Mouse (Mus musculus): ENCODE data around the gene Sfi1.
"Not testable (repeated sequence)": the region's sequence is repeated elsewhere in the genome, so short reads cannot be mapped to it uniquely, and the experiment has no call there.

Sfi1 gene

DNA sequence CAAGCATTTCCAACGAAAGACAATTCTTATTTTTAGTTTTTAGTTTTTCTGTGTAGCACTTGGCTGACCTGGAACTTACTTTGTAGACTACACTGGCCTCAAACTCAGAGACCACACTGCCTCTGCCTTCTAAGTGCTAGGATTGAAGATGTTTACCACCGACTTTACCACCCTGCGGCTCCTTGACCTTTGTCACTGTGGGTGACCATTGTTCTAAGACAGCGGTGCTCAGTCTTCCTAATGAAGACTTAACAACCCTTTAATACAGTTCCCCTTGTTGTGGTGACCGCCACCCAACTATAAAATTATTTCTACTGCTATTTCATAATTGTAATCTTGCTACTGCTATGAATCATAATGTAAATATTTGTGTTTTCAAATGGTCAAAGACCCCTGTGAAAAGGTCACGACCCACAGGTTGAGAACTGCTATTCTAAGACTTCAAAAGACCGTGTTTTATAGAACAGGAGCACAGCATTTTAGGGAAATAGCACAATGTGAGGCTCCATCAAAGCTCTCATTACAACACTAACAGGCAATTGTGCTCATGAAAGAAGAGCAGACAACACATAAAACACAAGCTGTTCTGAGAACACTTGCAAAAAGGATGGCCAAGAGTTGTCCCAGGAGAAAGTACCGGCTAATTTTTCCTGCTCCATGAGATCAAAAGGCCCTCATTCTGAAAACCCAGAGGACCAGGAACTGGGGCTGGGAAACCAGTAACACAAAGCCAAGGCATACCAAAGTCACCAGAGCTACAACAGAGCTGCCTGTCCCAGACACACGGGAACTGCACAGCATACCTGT is 47.7 kb downstream of the Sfi1 start:
- DNase-seq (ENCODE audit: low spot score): not testable (repeated sequence)

DNA sequence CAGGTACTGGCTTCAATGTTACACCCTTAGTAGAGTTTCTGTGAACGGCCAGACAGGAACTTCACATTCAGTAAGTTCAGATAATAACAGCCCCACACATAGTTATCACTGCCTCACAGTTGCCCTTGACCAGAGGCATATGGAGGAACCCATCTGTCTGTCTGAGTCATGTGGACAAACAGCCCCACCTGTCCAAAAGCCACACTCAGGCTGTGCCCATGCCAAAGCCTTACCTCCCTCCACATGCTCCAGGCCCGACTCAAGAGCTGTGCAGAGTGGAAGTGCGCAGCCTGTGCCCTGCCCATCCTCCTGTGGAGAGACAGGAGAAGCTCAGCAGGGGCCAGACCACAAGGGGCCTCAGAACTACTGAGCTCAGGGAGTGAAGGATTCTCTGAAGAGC is 49.3 kb downstream of the Sfi1 start:
- not testable (repeated sequence) for DNase-seq (ENCODE audit: low spot score)

DNA sequence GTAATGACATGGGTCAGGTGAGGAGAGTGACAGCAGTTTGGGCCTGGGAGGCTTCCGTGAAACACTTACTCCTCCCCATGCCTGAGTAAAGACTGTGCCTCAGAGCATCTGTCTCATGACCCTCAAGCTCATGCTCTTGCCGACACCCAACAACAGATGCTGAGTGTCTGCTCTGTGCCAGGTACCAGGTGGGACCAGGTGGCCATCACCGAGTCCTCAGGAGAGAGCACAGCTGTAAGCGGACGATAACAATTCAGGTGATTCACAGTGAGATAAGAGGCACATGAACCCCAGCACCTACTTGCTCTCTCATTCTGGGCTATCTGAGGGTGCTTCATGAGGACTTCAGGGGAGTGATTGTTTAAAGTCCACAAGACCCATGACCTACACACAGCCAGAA is 50.9 kb downstream of the Sfi1 start:
- DNase-seq (ENCODE audit: low spot score): peak; percentile 89

DNA sequence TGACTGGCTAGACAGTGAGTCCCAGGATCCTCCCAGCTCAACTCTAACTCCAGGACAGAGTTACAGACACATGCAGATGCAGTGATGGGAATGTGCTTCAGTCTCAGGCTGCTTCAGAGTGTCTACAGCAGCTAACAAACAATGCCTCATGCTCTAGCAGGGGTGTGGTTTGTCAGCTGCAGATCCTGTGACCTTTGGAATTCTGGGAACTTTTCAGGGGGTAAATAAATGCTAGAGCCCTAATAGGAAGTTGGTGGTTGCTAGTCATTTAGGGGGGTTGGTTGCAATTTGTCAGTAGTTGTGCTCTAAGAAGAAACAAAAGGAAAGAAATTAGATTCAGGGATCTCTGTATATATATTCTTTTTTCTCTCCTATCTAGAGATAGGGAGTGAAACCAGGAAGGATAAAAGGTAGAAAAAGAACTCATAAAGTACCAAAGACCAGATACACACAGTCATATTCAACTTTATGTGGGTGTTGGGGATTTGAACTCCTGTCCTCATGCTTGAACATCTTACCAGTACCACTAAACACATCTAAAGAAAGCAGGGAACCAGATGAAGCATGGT is 52.2 kb downstream of the Sfi1 start:
- DNase-seq (ENCODE audit: low spot score): not testable (repeated sequence)

DNA sequence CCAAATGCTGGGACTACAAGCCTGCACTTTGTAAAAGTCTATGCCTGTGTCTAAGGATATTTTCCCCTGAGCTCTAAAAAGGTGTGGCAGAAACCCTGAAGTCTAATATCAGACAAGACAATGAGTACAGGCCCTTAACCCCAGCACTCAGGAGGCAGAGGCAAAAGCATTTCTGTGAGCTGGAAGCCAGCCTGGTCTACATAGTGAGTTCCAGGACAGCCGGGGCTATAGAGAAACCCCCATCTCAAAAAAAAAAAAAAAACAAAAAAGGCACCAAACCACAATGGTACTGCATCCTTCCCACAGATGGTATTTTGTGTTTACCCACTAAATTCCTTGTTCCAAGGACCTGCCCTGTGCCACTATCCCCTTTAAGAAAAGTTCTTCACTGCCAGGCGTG is 54.9 kb downstream of the Sfi1 start:
- peak; percentile 76 for DNase-seq (ENCODE audit: low spot score)

DNA sequence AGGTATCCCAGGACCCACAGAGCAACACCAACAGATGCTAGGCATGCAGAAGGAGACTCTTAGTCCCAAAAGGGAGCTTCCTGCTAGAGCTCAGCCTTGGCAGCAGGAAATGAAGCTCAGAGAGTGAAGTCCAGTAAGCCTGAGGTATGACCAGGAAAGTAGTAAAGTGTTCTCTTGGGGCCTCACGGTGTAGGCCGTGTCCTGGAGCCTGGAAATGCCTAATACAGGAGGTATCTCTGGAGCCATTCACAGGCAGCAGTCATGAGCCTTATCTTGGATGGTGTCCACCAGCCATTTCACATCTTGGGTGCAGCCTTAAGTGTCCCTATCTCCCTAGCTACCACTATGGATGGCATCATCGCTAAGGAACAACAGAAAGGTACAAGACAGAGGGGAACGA is 56.0 kb downstream of the Sfi1 start:
- DNase-seq (ENCODE audit: low spot score): peak; percentile 66

DNA sequence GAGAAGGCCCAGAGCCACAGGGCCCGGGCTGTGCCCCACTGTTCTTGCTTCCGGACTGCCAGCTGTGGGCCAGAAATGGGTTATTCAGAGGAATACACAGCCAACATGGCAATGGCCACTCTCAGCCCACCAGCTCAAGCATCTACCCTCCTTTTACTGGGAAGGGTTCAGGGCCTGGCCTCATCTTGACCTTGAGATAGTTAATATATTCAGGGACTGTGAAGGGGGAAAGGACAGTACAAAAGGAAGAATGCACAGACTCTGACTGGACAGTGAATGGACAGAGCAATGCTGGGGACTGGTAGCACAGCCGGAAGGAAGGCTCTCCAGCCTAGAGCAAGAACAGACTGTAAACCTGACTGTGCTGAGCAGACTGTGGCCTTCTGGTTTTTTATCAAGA is 57.3 kb downstream of the Sfi1 start:
- not testable (repeated sequence) for DNase-seq (ENCODE audit: low spot score)

DNA sequence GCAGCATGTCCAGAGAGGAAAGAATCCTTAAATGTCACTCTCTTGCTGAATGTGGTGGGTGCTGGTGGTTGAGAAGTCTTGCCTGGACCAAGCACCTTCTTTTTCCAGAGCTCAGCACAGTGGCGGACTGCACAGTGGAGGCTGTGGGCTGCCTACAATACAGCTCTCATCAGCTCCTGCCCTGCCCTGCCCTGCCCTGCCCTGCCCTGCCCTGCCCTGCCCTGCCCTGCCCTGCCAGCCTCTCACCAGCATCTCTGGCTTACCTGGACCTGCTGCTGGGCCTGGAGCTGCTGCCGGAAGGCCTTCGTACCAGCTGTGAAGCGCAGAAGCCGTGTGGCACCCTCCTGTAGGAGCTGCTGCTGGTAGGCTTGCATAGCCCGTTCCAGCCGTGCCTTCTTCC is 57.9 kb downstream of the Sfi1 start:
- not testable (repeated sequence) for DNase-seq (ENCODE audit: low spot score)

DNA sequence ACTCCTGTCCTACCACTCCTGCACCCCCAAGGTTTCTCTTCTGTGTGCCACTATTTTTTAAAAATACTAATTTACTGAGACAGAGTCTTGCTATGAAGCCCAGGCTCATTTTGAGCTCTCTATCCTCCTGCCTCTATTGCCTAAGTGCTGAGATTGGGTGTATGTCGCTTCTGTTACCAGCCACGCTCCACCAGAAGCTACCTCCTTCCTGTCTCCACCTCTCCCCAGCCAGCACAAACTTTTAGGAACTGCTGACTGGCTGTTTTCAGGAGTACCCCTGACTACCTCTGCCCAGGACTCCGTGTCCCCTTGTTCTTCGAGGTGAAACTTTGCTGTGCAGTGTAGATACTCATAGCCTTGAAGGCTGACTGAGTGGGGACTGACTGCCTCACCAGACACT is 59.9 kb downstream of the Sfi1 start:
- not testable (repeated sequence) for DNase-seq (ENCODE audit: low spot score)

DNA sequence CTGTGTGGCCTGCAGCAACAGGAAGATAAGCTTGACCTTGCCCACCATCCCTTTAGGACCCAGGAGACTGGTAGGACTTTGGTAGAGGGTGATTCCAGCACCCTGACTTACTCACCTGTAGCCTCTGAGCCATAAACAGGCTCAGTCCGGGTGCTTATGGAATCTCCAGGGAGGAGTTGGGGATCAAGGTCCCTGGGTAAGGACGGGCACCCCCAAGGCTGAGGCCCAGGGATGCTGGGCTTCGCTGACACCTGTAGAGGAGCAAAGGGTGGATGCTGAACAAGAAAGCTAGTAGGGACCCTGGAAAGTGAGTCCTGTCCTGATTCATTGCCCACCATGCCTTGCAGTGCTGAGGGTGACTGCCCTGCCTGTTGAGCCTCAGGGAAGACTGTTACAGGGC is 60.3 kb downstream of the Sfi1 start:
- not testable (repeated sequence) for DNase-seq (ENCODE audit: low spot score)

DNA sequence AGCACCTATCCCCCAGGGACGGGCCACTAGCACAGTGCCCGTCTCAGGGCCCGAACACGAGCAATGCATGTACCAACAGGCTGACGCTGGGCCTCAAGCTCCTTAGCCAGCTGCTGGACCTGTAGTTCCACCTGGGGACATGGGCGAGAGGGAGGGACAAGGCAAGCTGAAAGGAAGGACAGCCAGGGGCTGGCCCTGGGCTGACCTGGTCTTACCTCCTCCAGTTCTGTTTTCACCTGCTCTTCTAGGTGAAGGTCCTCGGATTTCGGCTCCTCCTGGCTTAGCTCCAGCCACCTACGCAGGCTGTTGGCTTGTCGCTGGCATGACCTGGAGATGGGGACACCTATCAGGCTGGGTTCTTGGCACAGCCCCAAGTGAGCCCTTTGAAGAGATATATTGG is 61.3 kb downstream of the Sfi1 start:
- DNase-seq (ENCODE audit: low spot score): peak; percentile 80

DNA sequence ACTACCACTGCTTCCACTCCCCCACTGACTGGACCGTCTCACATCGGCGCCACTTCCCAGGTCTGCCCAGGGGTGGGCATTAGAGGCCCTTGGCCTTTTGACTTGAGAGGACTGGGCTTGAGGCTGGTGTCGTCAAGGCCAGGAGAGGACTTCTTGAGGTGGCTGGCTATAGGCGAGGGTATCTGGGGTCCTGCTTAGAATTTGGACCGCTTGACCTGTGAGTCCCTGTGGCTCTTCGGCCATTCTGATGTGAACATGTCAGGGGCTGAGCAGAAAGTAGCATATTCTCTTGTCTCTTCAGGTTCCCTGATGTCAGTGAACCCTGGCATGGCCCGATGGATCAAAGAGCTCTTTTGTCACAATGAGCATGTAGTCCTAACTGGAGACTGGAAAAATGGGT is 63.4 kb downstream of the Sfi1 start:
- DNase-seq (ENCODE audit: low spot score): peak; percentile 86

DNA sequence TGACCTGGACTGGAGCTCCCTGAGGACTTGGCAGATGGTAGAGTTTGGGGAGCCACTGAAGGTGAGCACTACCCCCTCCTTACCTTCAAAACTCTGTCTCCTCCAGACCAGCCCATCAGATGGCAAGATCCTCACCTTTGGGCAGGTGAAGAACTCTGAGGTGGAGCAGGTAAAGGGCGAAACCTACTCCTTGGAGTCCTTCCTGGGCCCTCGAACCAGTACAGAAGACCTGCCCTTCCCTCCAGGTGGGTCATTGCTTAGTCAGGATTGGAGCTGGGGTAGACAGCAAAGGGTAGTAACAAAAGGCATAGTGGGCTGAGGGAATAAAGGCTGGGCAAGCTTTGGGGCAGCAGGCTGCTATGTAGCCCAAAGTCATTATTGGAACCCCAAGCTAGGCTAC is 64.0 kb downstream of the Sfi1 start:
- DNase-seq (ENCODE audit: low spot score): not testable (repeated sequence)

DNA sequence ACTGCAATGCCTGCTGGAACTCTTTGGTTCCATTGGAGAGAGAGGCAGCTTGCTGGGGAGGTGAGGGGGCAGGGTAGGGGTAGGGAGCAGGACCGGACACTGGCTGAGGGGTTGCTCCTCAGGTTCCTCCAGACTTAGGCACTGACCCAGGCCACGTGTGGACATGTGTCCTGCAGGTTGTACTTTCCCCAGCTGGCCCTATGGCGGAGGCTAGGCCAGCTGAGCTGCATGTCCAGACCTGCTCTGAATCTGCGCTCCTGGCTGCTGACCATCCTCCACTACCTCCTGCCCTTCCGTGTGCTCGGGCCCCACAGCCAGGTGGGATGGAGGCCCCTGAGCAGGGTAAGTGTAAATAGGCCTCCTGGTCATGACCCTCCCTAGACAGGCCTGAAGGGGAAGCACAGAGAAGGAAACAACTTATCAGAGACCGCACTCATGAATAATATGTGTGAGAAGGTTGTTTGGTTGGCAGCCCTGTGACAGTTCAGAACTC is 65.9 kb downstream of the Sfi1 start:
- DNase-seq (ENCODE audit: low spot score): peak; percentile 70

DNA sequence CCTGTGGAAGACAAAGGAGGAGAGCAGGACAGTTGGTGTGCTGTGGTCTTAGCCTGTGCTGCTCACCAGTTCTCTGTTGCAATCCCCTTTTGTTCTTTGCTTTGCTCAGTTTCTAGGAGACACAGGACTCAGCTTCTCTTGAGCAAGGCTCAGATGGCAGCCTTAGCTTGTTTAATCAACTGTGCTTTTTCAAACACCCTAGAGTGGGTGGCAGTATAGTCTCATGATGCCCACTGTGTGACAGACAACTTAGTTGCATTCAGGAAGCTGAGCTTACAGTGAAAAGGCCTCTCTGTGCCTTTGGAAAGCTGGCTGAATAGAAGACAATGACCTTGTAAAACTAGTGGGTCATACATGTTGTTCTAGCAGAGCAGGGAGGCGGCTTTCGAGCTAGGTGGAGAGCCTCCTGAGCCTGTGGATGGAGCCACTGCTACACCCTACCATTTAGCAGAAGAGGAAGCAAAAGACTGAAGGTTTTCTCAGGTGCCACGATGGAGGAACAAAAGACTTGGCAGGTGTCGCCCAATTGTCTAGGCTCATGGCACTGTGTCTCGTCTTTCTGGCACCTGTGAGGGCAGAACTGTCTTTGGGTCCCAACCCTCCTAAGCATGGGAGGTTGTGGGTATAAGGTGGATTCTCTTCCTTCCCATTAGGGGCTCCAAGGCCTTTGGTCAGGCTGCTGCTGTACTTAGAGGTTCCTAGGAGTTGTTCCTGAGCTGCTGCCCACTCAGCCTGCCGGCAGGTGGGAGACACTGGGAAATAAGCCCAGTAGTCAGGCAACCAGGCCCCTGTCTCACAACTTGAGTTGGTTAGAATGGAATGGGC is 66.6 kb downstream of the Sfi1 start:
- DNase-seq (ENCODE audit: low spot score): peak; percentile 91

DNA sequence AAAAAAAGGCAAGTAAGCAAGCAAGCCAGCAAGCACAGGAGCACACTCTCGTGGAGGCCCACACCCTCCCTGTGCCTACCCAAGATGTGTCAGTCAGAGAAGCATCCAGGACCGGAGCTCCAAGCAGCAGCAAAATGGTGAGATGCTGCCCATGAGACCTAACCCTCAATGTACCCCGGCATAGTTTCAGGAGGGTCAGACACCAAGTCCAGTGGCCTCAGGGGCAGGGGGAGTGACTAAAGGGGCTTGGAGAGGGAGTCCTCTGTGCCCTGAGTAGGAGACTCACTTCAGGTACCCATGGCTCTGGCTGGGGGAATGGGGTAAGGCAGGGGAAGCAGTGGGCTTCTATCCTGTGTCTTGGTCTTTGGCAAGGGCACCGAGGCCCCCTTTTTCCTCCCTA is 67.3 kb downstream of the Sfi1 start:
- DNase-seq (ENCODE audit: low spot score): not testable (repeated sequence)

DNA sequence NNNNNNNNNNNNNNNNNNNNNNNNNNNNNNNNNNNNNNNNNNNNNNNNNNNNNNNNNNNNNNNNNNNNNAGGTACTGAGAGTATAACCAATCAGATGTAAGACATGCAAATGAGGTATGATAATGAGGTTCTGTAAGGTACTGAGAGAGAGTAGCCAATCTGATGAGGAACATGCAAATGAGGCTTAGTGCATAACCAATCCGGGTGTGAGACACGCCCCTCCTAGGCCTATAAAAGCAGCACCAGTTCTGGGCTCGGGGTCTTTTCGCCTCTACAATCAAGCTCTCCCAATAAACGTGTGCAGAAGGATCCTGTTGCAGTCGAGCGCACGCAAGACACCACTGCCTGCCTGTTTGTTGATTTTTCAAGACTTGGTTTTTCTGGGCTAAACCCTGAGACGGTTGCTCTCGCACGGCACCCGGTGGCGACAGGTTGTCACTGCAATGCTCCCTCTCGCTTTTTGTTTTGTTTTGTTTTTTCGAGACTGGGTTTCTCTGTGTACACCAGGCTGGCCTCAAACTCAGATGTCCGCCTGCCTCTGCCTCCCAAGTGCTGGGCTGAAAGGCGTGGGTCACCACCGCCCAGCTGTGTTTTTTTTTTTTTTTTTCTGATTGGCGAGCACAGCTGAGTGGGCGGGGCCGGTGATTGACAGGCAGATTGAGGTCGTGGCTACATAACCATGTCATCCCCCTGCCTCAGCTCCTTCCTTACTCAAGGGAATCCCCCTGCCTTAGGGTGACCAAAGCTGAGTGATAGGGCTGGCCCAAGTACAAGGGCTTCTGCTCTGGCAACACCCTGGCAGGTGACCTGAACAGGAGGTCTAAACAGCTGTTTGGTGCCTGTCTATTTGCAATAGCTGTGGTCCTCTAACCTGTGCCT is 68.1 kb downstream of the Sfi1 start:
- not testable (repeated sequence) for DNase-seq (ENCODE audit: low spot score)

DNA sequence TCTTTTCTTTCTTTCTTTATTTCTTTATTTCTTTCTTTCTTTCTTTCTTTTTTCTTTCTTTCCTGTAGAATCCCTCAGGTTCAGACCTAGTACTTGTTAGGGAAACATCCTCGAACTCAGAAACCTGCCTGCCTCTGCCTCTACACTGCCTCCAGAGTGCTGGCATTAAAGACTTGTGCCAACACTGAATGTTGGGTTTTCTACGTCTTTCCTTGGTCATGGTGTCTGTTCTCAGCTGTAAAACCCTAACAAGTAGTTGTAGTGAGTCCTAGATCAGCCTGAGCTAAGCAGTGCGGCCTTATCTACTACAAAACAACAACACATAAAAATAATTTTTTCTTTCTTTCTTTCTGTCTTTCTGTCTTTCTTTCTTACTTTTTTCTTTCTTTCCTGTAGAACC is 78.9 kb downstream of the Sfi1 start:
- no peak for DNase-seq (ENCODE audit: low spot score)

DNA sequence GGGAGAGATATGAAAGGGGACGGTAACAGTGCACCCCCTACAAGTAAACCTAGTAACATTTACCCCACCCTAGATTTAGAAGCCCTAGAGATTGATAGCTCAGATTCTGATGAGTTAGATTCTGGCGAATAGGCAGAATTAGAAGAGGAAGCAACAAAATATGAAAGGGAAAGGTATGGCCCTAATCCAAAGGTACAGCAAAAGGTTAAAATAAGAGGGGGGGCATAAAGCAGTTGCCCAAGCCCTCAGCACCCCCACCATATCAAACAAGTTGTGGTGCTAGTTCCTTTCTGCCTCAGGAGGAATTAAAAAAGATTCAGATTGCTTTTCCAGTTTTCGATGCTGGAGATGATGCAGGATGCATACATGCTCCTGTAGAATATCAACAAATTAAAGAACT is 87.1 kb downstream of the Sfi1 start:
- DNase-seq (ENCODE audit: low spot score): no peak

DNA sequence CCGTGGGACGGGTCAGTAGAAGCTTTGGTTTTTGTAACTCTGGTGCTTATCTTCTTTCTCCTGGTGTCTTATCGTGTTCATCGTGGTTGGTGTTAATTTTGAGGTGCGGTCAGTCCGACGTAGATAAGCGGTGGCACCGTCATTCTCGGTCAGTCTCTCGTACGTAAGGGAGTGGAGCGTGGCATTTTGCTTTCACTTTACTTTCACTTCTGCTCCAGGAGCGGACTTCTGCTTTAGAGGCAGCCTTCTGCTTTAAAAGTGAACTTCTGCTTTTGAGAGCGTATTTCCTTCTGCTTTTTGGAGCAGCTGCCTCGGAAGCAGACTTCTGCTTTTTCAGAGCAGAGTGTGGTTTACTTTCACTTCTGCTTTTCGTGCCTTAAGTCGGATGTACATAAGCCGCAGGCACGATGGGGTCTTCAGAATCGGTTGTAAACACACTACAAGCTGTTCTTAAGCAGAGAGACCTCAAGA is 88.0 kb downstream of the Sfi1 start:
- no peak for DNase-seq (ENCODE audit: low spot score)

DNA sequence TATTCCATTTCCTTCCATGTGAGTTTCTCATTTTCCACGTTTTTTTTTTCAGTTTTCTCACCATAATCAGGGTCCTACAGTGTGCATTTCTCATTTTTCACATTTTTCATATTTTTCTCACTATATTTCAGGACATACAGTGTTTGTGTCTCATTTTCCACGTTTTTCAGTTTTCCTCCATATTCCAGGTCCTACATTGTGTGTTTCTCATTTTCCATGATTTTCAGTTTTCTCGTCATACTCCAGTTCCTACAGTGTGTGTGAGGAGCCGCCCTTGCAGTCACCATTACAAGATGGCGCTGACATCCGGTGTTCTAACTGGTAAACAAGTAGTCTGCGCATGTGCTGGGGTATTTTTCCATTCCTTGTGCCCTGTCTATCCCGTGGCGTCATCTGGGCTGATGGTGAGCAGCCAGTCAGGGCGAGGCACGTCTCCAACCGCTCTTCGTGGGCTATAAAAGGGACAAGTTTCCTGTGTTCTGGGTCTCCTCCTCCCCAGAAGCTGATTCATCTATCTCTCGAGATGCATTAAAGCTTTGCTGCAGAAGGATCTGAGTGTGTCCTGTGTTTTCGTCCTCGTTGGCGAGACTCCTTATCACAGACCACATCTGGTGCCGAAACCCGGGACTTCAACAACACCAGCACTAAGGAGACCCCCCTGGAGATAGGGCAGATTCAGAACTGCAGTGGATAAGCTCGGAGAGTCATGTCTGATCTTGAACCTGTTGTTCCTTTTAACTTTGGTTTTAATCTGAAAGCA is 88.6 kb downstream of the Sfi1 start:
- DNase-seq (ENCODE audit: low spot score): not testable (repeated sequence)
